Mouse (Mus musculus) E14TG2a.4 (cell line): ENCODE data around the gene P4ha2.
A peak's percentile ranks its signal among the peaks of the same experiment; 100 is the strongest.

Experiments
- CTCF ChIP-seq: conservative IDR thresholded peaks from 2 replicates; pipeline ENCODE4 v1.5.1; 2014; ENCODE audit warnings: low read length
- NANOG ChIP-seq: IDR thresholded peaks from 2 replicates; pipeline ENCODE4 v1.6.1; 2014; ENCODE audit warnings: borderline replicate concordance, low read length, mixed read lengths
- POU5F1 ChIP-seq: IDR thresholded peaks from 2 replicates; pipeline ENCODE4 v1.6.1; 2014; ENCODE audit warnings: low read length, borderline replicate concordance

DNA sequence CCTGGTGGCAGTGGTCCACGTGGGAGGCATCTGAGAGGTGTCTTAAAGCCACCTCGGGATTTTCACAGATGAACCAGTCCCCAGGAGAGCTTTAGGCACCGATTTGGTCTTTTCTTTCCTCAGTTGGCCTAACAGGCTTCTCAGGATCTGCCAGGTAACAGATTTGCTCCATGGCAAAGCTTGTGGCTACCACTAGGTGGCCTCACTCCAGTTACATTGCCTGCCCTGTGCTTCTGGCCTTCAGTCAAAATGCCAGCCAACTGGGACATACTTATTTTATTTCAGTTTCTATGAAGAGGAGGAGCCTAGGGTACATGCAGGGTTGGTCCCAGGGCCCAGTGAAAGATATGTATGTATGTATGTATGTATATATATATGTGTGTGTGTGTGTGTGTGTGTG is 6.9 kb upstream of the P4ha2 start:
- peak; percentile 89 for TF ChIP-seq CTCF
- TF ChIP-seq POU5F1: no peak
- TF ChIP-seq NANOG: no peak
